Mouse (Mus musculus) adrenal gland, postnatal 36 days (tissue): ENCODE measurements around the gene Lrrk2. TPM values are rescaled to one million over a fixed set of nuclear protein-coding genes. Genes with fewer than 3 reads are reported as not detected.

Source experiments
- DNase-seq, 2 experiments: peaks; one replicate each; pipeline ENCODE4 v3.0.0; 2021; ENCODE audit warnings: mixed read lengths in 1 of 2
- long read RNA-seq, 2 experiments: library from polyadenylated mRNA; stranded (forward); transcript quantifications; one replicate each; pipeline ENCODE4 v2.0.0; 2021; ENCODE audit warnings: borderline sequencing depth in 2 of 2
- total RNA-seq, 2 experiments: library from RNA; stranded (reverse); gene quantifications; 2 replicates each; pipeline ENCODE4 v1.2.3; 2021

The Lrrk2 gene
- total RNA-seq: 100 to 1,000 TPM in 1 of 2 experiments, 10 to 100 TPM in 1; 20.2 to 133 TPM
- long read RNA-seq, experiment 1, full-length matches to known transcripts: 2 of 27 reads
- long read RNA-seq, experiment 1, partial matches to known transcripts: 17 of 27 reads
- long read RNA-seq, experiment 1, other reads (novel, unspliced or antisense): 8 of 27 reads
- long read RNA-seq, experiment 2, partial matches to known transcripts: 1 of 1 reads
- long read RNA-seq, experiment 2, other reads (novel, unspliced or antisense): 0 of 1 reads

- DNase-seq: peak; percentile 93 to 94
Observed at GRCm38 (mm10) chr15:91672645-91673568, at the start of gene Lrrk2. Gene Lrrk2, plus strand, starts transcription at chr15:91673175.

DNA sequence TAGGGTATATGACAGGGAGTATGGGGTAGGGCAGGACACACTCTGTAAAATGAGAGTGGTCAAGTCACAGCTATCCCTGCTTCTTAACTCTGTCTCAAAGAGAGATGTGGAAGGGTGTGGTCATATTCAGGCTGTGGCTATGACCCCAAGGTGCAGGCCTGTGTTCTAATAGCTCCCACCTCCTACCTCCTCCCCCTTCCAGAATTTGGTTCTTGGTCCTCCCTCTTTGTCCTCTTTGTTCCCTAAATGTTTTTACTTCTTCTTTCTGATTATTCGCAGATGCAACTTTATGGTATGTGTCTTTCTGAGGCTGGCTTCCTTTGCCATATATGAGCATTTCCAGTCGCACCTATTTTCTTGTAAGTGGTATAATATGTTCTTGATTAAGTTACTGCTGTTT lies 48.5 kb upstream of the Lrrk2 start:
- DNase-seq: no peak

- DNase-seq: no peak
Observed at GRCm38 (mm10) chr15:91629137-91629536, 43.8 kb upstream of the Lrrk2 start.

- no peak for DNase-seq
Observed at GRCm38 (mm10) chr15:91632473-91632872, 40.5 kb upstream of the Lrrk2 start.

DNA sequence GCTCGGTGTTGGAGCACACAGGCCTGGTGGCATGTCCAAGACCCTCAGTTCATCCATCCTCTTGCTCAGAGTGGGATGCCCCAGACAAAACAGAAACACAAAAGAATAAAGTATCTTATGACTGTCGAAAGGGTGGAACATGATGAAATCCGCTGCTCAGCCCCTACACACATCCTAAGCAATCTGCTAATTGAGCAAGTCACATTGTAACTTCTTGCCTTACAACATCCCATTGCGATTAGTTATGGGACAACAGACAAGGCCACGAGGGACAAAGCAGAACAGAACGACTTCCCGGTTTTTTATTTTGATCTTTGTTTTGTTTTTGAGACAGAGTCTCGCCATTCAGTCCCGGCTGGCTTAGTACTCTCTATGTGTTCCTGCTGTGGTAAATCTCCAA lies 39.9 kb upstream of the Lrrk2 start:
- DNase-seq: no peak

- DNase-seq: no peak
Observed at GRCm38 (mm10) chr15:91633806-91634205, 39.2 kb upstream of the Lrrk2 start.

- no peak for DNase-seq
Observed at GRCm38 (mm10) chr15:91634236-91634635, 38.7 kb upstream of the Lrrk2 start.

- no peak for DNase-seq
Observed at GRCm38 (mm10) chr15:91641631-91642030, 31.3 kb upstream of the Lrrk2 start.

GRCm38 (mm10) chr15:91642682-91643306 lies 30.2 kb upstream of the Lrrk2 start:
- no peak for DNase-seq

DNA sequence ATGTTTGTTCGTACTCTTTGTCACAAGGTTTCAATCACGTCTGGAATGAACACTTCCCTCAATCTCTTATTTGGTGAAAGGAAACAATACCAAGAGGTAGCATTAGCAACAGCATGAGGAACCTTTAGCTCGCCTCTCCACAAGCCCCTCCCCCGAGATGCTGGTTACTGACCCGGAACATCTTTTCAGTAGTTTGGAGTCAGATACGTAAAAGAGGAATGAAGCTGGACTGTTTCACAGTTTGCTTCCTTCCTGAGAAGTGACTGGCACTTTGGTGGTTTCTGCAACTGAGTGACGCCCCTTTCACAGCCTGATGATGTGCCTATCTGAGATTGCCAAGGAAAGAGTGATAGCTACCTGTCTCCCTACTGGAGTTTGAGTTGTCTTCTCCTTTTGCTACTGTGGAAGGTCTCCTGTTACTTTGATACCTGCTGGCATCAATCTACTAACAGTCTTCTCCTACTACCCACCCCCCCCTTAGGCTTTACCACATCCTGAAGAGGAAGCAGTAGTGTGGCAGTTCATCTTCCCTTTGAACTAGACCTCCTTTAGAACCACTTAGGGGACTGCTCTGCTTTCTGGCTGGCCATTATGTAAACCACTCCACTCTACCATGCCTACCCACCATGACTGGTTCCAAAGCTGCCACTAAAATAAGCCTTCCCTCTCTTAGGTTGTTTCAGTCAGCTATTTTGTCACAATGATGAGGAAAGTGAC lies 29.2 kb upstream of the Lrrk2 start:
- no peak for DNase-seq

DNA sequence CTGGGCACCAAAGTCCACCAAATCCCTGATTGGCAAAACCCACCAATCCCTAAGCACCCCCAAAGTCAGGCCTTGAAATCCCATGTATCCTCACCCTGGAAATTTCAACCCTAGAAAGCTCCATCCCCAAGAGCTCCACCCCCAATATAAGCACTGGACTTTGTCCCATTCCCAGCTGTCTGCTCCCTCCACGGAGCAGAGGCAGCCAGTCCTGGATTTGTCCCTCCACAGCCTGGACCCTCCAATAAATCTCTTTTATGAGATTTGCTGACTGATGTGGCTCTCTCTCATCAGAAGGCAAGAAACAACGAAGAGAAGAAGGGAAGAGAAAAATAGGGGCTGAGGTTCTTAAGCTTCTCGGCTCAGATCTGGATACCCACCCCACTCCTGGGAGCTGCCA lies 22.7 kb upstream of the Lrrk2 start:
- no peak for DNase-seq

DNA sequence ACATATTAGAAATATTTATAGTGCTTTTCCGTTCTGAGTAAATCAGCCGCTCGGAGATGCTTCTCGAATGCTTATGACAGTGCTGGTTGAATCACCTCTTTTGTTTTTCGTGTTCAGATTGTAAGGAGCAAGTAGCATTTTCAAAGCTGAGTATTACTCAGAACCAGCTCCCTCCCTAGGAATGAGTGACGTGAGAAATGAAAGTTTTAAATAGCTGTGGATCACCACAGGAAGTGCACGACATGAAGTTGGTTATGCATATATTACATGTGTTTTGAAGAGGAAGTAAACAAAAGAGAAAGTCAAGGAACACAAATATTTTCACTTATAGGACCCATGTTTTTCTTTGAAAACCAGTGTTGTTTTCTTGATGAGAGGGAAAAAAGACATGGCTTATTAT lies 21.5 kb upstream of the Lrrk2 start:
- DNase-seq: no peak

DNA sequence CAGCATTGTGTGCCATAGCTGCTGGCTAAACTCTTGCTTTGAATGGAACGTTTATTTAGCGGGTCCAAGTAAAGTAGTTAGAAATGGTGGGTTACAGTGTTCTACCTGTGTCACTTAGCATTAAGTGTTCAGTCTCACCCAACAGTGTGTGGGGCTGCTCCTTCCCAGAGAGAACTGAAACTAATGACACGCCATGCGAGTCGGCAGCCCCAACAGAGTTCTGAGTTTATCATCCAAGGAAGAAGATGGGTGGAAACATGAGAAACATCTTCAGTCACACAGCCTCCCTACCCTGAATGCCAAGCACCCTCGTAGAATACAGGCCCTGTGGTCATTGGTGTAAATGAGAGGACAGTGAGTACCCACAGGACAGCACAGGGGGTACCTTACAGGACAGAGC lies 14.7 kb upstream of the Lrrk2 start:
- DNase-seq: no peak

GRCm38 (mm10) chr15:91660277-91661078 lies 12.5 kb upstream of the Lrrk2 start:
- no peak for DNase-seq

DNA sequence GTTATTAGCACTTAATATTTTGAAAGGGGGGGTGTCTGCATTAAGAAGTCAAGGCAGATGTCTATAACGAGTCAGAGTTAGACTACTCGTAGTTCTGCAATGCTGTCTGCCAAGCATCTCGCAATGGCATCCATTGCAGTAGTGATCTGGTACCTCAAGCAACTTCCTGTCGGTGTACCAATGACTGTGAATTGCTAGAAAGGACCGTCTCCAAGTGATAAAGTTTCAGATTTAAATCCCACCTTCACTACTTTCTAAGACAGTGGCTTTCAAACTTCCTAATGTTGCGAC lies 12.0 kb upstream of the Lrrk2 start:
- DNase-seq: no peak

- DNase-seq: no peak
Observed at GRCm38 (mm10) chr15:91664586-91665132, 8.3 kb upstream of the Lrrk2 start.

- no peak for DNase-seq
Observed at GRCm38 (mm10) chr15:91665530-91665929, 7.4 kb upstream of the Lrrk2 start.

DNA sequence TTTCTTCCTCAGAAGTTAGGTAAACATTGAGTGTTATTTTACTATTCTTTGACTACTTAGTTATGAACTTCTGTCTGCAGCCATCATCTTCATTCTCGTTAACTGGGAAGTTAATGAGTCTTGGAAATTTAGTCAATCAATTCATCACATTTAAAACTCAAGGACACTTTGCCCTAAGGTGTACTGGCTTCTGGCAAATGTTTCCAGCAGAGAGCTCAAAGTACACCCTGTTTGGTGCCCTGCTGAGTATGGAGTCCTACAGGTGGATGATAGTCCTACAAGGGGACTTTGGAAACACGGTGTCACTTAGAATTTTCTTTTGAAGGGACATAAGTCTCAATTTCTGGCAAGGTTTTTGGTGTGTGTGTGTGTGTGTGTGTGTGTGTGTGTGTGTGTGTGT lies 1.8 kb upstream of the Lrrk2 start:
- no peak for DNase-seq

DNA sequence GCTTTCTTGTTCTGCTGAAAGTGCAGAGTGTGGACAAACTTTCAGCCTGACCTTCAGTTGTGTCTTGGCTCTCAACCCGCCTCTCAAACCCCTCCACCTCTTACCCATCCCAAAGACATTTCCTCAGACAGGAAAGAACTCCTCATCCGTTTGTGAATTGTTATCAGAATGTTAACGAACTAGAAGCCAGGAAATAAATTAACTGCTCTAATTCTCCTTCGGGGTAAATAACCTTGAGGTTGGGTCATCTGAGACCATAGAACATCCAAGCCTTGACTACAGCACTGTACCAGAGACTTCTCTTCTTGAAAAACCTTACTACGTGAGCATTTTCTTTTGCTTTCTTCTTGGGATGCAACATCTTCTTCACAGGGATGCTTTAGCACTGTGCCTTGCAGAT lies 988 bp upstream of the Lrrk2 start:
- no peak for DNase-seq

- DNase-seq: no peak
Observed at GRCm38 (mm10) chr15:91673569-91673905, 562 bp downstream of the Lrrk2 start.

- no peak for DNase-seq
Observed at GRCm38 (mm10) chr15:91680116-91680515, 7.1 kb downstream of the Lrrk2 start.
